Mouse (Mus musculus) T-helper 17 cell (primary cell): ENCODE measurements around the gene Actl10.

Source experiments
- in situ Hi-C, 2 experiments: fragments of 300-600 bp; cut with MboI, MseI; formaldehyde crosslinking; loops; 1 replicate in 1 of 2; 2 replicates in 1 of 2; pipeline ENCODE4 v1.15.1; 2025; ENCODE audit warnings: high pct_unique_total_duplicates in 2 of 2

The Actl10 gene

DNA sequence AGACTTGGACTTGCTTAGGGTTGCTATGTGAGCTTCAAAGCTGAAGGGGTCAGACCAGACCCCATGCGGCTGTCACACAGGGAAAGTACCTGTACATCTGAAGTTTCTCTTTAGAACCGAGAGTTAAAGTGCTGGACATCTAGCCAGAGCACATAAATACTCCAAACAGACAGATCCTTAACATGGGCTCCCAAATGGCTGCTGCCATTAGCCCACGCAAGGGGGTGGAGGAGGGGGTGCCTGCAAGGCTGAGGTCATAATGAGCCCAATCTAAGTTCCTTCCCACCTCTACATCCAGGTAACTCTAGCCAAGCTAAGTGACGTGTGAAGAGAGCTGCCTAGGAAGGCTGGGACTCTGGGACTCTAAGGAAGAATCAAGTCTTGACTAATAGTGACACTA, at the start of gene Actl10:
Actl10 (plus strand) TSS at position 301 of the 400 bp plus-strand sequence.
- in situ Hi-C loops = no loop called here

GRCm38 (mm10) chr2:154507076-154507475, 44.5 kb upstream of the Actl10 start:
- in situ Hi-C loops = no loop called here

- in situ Hi-C loops = no loop called here
Measured at GRCm38 (mm10) chr2:154507566-154508283, 43.9 kb upstream of the Actl10 start.

DNA sequence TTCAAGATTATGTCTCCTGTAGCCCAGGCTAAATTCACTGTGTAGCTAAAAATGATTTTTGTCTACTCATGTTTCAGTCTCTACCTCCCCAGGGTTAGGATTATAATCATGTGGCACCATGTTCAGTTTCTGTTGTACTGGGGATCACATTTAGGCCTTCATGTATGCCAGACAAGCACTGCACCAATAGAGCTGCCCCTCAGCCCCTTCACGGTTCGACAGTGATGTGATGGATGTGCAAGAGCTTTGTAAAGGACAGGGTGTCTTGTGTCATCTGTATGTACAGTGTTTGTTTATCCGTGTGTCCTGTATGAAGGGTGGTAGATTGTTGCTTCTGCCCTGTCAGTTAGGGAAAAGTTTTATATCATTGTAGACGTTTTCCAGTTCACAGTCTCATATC, 43.1 kb upstream of the Actl10 start:
- in situ Hi-C loops = no loop called here

DNA sequence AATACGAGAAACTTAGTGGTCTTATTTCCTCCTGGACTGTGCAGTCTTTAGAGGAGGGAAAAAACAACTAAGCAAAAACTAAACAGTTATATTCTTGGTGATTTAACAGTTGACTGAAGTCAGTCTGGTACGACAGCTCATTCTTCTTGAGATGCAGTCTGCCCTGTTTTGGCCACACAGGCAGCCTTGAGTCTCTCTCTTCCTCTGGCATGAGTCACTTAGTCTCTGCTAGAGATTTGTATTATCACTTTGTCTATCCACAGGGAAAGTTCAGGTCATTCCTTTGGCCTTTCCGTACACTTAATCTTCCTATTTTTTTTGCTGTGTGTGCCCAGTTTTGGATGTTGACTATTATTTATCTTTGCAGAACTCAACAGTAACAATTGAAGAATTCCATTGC, 41.4 kb upstream of the Actl10 start:
- in situ Hi-C loops = no loop called here

DNA sequence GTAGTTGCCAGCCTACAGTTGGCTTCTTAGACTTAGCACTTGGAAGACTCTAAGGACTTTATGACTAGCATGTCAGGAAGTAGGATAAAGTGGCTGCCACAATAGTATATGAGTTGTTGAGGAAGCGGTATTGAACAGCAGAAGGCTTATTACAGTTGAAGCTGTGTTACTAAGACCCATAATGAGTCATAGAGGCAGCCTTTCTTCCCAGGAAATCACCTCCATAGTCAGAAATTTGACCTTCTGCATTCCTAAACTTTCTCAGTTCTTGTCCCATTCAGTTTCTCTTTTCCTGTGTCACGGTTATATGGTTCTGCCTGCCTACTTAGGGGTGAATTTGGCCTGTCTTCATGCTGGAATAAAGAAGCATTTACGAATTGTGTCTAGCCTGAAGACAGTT, 34.6 kb upstream of the Actl10 start:
- in situ Hi-C loops = no loop called here

GRCm38 (mm10) chr2:154517424-154517823, 34.2 kb upstream of the Actl10 start:
- in situ Hi-C loops = no loop called here

DNA sequence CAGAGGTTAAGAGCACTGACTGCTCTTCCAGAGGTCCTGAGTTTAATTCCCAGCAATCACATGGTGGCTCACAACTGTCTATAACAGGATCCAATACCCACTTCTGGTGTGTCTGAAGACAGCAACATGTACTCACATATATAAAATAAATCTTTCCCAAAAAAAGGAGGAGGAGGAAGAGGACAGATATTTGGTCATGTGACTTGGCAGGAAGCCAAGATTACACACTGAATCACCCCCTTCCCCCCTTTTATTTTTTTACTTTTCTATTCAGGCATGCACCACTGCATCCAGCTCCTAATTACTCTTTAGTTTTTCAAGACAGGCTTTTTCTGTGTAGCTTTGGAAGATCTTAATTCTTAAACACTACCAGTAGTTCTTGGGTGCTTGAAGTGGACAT, 30.1 kb upstream of the Actl10 start:
- in situ Hi-C loops = no loop called here

DNA sequence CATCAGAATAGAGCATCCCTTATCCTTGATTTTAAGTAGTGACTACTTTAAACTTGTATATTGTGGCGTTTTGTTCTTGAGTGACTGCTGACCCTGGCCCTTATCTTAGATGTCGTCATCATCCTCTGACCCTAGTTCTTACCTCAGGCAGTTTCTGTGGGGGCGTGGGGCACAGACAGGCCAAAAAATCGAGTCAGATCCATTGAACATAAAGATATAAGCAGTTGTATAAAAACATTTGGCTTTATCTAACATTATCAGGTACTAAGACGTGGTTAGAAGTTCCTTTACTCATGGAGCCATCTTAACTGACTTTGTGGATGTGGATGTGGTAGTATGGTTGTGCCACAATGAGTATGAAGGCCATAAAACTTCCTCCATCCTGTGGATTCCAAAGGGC, 29.2 kb upstream of the Actl10 start:
- in situ Hi-C loops = no loop called here

DNA sequence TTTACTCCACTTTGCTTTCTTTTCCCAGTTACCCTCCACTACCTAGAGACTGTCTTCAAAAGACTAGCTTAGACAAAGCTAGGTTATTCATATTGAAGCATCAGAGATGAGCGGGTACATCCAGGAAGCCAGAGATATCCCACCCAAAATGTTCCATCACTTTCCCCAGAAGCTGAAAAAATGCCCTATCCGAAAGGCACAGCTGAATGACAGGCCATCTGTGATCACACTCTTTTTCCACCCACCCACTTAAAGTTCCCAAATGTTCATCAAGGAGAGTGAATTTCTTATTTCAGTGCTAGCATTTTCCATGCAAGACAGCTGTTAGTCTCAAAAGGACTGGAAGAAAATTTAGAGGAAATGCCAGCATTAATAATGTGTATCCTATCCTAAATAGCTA, 26.3 kb upstream of the Actl10 start:
- in situ Hi-C loops = no loop called here

GRCm38 (mm10) chr2:154526531-154526930, 25.0 kb upstream of the Actl10 start:
- in situ Hi-C loops = no loop called here

DNA sequence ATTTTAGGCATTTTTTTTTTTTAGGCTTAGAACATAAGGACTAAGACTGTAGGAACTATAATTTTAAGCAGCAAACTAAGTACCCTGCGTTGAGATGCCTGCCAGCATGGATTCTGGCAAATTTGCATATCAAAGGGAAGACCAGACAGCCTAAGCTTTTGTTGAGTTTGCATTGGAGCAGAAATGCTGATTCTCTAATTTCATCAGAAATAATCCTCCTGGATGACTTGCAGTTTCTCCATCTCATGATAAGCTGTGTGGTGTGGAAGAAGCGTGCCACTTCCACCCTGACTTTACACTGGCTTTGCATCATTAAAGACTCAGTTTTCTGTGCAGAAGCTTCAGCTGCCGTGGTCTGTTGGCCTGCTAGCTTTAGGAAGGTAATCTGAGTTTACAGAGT, 18.7 kb upstream of the Actl10 start:
- in situ Hi-C loops = no loop called here

DNA sequence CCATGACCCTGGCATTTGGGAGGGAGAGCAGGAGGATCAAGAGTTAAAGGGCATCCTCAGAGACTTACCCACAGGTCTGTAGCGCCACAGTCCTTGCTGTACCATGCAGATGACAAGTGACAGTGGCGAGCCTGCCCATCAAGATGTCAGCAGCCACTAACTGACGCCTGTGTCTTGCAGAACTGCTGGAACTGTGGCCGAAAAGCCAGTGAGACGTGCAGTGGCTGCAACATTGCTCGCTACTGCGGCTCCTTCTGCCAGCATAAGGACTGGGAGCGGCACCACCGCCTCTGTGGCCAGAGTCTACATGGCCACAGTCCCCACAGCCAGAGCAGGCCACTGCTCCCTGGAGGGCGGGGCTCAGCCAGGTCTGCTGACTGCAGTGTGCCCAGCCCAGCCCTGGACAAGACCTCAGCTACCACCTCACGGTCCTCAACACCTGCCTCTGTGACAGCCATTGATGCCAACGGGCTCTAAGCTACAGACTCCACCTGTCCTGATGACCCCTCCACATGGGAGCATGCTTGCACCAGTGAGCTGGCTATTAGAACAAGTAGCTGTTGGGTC, 16.8 kb upstream of the Actl10 start:
- in situ Hi-C loops = no loop called here

DNA sequence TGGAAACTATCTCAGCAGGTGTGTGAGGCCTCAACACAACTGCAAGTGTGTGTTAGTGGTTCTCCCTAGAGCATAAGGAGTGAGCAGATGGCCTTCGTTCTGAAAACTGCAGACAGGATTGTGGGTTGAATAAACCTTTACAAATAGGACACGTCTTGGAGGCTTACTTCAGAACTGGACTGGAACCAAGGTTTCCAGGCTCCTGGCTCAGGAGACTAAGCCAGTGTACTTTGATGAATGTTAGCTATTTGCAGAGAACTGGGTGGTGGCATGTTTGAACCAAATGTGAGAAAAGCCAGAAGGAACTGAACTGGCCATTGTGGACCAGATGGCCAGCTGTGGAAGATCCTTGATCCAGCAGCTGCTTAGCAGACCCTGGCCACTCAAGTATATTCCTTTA, 13.3 kb upstream of the Actl10 start:
- in situ Hi-C loops = no loop called here

GRCm38 (mm10) chr2:154538710-154539109, 12.9 kb upstream of the Actl10 start:
- in situ Hi-C loops = no loop called here

DNA sequence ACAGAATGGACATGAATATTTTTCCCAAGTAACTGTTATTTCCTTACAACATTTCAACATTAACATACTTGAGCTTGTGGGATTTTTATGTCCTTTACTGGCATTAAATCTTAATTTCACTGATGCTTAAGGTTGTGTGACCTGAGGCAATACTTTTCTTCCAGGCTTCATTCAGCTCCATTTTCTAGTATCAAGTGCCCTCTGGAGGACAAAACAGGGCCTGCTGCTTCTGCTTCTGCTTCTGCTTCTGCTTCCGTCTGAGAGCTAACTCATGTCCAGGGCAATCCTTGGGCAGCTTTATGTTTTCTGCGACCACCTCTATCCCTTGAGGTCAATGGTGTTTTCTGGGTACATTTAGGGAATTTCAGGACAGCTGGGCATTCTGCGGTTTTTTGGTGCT, 11.9 kb upstream of the Actl10 start:
- in situ Hi-C loops = loop anchor here in 1 of 2 experiments (5.0 kb wide), 1 partner anchor 127 kb away; no protein-coding TSS in a partner anchor

DNA sequence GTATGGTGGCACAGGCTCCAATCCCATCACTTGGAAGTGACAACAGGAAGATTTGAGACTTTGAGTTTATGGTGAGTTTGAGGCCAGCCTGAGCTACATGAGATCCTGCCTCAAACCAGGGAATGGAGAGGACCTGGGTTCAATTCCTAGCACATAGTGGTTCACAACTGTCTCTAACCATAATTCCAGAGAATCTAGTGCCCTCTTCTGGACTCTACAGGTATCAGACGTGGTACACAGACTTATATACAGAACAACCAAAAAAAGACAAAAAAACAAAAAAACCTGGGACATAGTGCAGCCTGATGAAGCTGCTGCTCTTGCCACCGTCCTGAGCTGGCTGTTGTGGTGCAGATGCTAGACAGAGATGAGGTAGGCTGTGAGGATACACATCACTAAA, 9.9 kb upstream of the Actl10 start:
- in situ Hi-C loops = loop anchor here in 1 of 2 experiments (5.0 kb wide), 1 partner anchor 129 kb away; no protein-coding TSS in a partner anchor

GRCm38 (mm10) chr2:154543567-154544347, 7.8 kb upstream of the Actl10 start:
- in situ Hi-C loops = loop anchor here in 1 of 2 experiments (5.0 kb wide), 1 partner anchor 131 kb away; no protein-coding TSS in a partner anchor

GRCm38 (mm10) chr2:154546711-154547110, 4.9 kb upstream of the Actl10 start, which contains the start of gene 1700003F12Rik:
1700003F12Rik (plus strand) TSS chr2:154547085.
- in situ Hi-C loops = loop anchor here in 1 of 2 experiments (5.0 kb wide), 1 partner anchor 129 kb away; no protein-coding TSS in a partner anchor

- in situ Hi-C loops = loop anchor here in 1 of 2 experiments (5.0 kb wide), 1 partner anchor 131 kb away; no protein-coding TSS in a partner anchor
Measured at GRCm38 (mm10) chr2:154548688-154549087, 2.9 kb upstream of the Actl10 start.

- in situ Hi-C loops = loop anchor here in 1 of 2 experiments (5.0 kb wide), 1 partner anchor 132 kb away; no protein-coding TSS in a partner anchor
Measured at GRCm38 (mm10) chr2:154549127-154549885, 2.3 kb upstream of the Actl10 start.
